Mouse (Mus musculus) T-helper 2 cell (primary cell): Measurements from ENCODE around the gene Slc8a3.

Experiments
- in situ Hi-C: fragments of 300-600 bp; cut with MboI, MseI; formaldehyde crosslinking; loops from one replicate; pipeline ENCODE4 v1.15.1; 2025; ENCODE audit warnings: high pct_unique_total_duplicates

Gene Slc8a3

DNA sequence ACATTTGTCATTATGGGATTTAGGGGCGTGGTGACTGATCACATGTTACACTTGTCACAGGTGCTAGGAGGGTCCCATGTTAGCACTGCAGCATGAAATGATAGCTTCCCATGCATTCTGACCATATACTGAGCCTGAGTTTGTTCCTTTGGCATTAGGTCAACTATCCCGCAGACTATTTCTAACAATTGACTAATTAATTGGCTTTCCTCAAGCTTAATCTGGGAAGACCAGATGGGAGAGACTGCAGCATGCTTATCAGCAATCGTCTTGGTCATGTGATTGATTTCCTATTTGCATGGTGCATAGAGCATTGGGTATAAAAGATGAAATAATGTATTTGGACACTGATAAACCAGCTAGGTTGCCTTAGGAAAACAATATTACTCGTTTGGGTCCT is 91.9 kb downstream of the Slc8a3 start:
- in situ Hi-C loops = no loop called here

DNA sequence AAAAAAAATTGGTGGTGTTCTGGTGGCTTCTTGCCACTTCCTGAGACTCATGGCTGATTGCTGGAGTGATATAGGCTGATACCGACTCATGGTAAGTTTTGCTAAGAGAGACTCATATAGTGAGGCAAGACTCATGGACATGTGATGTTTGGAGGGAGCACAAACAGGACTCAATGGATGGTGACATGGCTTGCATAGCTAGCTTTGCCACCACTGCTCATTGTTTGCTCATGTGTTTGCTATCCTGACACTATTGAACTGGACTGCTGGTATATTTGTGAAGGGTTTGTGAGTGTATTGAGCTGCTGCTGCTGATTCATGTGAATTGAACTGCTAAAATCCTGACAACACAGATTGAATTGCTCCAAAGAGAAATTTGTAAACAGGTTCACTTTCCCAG is 95.8 kb downstream of the Slc8a3 start:
- in situ Hi-C loops = no loop called here

DNA sequence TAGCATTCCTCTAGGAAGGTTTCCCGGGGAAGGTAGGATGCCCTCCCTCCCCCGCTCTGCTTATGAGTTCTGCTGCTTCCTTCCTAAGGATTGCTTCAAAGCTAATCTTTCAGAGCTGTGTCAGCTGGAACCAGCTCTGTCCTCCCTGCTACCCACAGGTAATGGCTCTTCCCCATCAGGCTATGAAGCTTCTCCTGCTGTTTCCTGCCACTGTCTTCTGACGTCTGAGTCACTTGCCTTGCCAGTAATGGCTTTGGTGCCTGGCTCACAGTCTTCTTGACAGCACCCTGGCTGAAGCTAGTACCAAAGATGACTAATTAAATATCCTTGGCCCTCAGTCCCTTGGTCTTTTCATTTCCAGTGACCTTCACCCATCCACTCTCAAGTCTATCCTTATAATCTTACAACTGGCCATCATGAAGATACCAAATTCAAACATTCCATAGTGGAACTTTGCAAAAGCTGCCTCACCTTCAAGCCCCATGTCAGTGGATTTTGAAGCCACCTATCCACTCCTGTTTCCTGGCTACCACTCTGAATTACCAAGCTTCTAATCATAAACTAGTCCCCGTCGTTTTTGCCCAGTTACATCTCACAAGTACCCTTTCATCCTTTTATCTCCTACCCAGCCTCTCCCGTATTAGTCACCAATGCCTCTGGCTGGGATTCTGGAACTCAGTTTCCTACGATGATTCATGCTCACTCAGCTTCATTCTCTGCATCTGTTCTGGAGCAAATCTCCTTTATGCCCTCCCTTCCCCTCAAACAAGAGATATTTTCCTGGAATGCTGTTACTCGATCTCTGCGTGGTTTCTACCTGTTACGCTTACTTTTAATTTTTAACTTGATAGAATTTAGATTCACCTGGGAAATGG is 97.3 kb downstream of the Slc8a3 start:
- in situ Hi-C loops = no loop called here

DNA sequence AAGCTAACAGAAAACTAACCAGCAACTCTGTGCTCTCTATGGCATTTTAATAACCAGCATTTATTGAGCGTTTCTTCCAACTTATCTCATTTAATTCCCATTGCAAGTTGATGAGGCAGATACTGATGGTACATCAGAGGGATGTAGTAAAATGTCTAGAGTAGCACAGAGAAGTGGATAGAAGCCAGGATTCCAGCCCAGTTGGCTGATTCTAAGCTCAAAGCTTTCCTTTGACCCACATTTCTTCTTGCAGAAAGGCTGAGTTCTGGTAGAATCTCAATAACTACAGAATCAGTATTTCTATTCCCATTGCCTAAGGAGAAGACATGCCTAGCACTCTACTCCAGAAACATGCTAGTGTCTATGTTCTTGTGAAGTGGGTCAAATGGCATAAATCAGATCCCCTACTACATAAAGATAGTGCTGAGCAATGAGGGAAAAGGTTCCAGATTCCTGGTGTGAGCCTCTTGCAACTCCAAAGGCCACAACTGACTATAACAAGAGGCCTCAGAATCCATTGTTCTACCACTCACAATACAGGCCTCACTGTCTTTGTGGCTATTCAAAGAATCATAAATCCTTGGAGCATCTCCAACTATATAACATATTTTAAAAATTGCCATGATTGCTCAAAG is 99.1 kb downstream of the Slc8a3 start:
- in situ Hi-C loops = no loop called here

DNA sequence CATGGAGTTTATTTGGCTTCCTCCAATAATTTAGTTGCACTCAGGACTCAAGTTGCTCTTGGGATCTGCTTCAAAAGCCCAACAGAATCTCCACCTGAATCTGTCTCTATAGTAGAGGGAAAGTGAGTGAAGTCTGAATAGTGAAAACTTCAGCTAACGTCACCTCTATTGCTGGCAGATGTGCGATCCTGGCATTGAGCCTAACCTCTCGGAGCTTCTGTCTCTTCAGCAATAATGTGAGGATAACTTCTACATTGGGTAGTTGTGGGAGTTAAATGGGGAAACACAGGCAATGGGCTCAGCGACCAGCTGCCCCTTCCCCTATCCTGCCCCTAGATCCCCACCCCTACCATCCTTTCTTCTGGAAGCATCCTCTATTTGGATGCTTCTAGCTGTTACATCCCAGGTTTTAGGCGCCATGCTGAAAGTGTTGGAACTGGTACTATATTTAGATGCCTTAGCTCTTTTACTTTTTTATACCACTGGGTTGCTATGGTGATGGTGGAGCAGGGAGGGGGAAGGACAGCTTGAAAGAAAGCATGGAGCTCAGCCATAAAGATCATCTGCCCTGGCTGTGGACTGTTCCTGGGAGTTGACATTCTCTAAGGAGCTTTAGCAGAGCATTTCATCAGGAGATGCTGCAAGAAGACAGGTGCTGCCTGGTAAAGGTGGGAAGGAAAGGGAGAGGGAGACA is 105.1 kb downstream of the Slc8a3 start:
- in situ Hi-C loops = no loop called here

DNA sequence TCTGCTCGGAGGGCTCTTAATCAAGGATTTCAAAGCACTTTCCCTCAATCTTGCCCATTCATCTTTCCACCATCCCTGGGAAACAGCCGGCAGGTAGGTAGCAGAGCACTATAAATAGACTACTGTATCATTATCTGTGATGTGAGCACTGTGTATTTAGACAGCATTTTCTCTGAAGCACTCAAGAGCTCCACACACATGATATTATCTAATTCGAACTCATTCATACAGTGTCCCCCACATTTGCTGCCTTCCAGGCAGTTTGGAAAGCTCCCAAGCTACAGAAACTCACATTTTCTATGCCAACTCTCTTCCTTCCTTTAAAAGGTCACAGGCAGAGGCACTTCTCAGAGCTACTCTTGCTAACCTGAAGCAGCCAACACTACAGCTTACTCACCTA is 106.4 kb downstream of the Slc8a3 start:
- in situ Hi-C loops = no loop called here

DNA sequence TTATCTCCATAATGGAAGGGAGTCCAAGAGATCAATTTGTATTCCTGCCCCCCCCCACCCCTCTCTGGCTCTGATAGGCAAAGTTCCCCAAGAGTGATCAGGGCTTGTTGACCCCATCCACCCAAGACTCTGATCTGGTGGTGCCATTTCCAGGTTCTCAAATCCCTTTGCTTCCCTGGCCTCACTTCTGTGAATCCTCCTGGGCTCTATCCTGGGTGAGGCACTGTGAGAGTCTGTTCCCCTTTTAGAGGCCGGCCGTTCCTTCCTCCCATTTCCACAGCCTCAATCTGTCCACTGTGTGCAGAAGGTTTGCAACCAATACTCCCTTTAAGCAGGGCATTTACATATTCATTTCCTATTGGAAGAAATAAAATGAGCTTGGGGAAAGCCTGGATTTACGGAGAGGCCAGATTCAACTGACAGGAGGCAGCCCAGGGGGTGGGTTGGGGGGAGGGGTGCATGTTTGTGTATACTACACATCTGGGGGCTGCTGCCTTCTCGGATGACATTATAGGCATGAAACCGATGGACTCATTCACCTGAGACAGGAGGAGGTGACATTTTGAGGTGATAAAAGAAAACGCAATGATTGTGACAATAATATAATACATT is 106.9 kb downstream of the Slc8a3 start:
- in situ Hi-C loops = no loop called here

DNA sequence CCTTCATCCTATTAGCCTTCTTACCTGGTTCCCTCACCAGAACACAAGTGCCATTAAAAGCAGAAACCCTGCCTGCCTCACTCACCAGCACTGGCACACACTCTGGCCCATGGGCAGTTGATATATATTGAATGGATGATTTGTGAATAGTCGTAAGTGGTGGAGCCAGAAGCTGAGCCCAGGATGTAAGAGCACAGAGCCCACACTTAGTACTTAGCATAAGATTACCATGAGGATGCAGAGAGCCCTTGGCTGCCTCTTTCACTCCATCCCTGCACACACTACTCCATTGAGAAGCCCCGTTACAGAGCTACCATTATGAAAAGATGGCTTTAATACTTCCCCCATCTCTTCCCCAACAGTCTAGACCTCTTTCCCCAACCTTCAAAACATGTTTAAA is 108.1 kb downstream of the Slc8a3 start:
- in situ Hi-C loops = no loop called here

DNA sequence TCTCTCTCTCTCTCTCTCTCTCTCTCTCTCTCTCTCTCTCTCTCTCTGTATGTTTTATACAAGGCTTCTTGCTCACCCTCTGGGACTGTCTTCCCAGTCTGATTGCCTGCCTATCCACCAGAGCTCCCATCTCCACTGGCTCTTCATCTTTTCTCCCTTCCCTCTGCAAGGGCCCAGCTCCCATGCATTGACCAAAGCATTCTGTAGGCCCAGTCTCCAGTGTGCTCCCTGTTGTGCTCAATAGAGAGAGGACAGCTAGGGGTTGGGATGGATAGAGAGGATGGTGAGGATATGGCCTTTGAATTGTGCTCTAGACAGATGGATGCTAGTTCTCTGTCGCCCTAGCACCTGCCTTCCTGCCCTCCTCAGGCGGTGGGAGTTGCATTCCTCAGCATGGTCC is 109.7 kb downstream of the Slc8a3 start:
- in situ Hi-C loops = no loop called here

DNA sequence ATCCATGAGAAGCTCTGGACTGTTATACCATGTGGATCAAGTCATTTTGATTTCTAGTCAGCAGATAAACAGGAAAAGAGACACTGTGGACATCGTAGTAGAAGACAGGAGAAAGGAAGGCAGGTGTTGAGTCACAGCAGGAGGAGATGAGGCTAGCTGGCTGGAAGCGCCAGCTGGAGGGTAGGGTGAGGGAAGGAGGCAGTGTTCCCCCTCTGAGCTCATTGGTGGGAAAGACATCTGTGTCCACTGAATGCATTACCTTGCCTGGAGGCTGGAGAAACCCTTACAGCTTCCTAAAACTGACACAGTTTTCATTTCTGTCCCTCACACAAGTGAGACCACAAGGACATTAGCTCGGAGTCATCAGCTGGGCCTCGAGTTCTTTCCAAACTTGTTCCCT is 113.6 kb downstream of the Slc8a3 start:
- in situ Hi-C loops = no loop called here

DNA sequence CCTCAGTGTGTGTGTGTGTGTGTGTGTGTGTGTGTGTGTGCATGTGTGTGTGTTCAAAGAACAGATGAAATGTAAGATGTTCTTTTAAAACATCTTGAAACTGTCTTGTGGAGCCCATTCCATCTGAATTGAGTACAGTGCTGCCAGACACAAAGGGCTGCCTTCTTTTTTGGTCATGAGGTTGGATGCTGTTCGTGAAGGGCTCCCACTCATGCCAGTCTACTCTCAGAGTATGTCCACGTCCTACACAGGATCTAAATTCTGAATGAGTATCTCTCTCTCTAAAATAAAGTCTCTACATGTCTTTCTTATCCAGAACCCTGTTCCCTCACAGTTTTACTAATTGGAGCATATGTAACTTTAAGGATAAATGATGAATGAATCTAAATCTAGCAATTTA is 124.4 kb downstream of the Slc8a3 start:
- in situ Hi-C loops = no loop called here

DNA sequence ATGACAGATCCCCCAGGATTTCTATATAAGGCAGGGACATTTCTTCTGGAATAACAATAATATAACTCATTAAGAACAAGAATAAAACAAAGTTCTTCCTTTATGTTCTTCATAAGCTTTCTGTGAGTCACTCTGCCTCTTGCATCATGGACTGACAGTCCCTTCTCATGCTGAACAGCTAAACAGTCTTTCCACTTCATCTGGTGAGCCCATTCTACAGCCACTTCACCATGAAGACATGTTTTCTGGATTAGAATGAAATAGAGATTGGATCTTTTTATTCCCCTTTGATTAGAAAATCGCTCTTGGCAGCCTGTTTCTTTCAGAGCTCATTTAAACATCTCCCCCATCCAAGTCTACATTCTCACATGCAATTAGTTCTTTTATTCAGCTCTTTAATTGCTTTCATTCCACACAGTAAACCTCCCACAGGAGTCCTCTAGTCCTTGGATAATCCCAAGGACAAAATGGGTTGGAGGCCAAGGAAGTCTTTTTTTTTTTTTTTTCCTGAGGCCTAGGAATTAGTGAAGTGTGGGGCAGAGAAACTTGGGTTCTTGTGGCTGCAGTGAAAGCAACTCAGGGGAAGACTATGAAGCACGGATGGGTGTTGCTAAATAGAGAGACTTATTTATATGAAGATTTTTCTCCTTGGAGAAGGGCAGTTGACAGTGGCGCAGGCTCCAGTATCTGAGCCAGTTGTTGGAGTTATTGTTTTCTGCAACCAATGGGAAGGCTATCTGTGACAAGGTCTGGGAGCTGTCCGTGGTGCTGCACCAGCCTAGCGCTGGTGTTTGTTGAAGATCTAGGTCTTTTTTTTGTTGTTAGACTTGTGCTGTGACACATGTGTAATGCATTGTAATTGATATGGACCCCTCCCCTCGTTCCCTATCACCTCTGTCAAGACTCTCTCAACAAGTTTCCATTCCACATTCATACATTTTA is 127.1 kb downstream of the Slc8a3 start:
- in situ Hi-C loops = no loop called here

DNA sequence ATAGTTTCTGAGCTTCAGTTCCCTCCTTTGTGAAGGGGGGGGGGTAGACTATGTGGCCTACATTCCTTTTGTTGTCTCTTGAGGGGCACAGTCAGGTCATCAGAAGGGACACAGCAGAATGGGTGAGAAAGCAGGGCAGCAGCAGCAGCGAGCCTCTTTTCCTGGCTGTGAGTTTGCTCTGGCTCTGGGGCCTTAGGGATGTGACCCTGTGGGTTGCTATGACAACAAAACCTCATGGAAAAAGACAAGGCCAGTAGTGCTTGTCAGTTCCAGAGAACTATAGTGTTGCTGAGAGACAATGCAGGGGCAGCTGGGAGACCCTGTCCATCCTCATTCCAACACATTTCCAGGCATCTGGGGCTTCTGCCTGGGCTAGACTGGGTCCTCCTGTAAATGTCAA is 129.8 kb downstream of the Slc8a3 start:
- in situ Hi-C loops = no loop called here

DNA sequence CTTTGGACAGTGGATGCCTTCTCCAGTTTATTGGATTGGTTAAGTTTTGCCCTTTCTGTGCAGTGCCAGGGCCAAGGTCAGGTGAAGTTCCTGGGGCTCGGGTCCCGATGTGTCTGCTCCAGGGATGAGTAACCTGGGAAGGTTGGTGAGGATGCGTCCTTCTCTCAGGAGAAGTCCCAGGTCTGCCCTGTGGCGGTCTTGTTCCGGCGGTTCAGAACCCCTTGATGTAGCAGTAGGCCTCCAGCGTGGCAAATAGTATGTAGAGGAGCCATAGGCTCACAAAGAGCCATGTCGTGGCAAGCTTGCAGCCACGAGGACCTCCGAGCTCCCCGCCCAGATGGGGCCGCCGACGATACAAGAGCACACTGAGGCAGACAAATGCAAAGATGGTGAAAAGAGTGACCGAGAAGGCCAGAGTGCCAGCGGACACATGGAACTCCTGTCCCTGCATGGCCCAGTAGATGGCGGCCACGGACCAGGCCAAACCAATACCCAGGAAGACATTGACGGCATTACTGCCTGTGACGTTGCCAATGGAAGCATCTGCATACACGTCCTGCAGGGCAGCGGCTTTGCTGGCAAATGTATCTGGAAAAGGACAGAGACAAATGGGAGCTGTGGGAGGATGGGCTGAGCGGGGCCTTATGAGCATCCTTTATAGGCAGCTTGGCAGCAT is 133.6 kb downstream of the Slc8a3 start:
- in situ Hi-C loops = loop anchor here (10.0 kb wide), 1 partner anchor 425 kb away; no protein-coding TSS in a partner anchor

DNA sequence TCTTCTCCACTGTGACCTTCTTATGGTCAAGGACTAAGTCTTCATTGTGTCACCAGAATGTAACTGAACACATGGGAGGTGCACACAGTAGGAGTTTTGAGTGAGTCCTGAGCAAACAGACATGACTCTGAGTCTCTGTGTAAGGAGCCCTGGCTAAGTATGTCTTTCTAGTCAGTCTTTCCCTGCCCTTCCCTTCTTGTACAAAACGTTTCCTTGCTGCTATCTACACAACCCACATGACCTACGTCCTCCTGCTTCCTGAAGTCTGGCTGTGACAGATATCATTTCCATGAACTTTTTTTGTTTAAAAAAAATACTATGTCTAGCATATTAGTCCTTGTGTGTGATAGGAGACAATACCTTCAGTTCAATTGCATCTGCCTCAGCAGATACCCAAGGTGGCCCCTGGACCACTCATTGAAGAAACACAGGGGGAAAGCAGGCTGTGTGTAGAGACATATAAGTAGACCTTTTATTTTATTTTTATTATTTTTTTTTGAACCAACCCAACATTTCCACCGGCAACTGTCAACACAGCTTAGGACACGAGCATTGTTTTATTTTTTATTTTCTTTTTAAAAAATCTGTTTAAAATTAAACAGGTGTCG is 135.4 kb downstream of the Slc8a3 start:
- in situ Hi-C loops = loop anchor here (10.0 kb wide), 1 partner anchor 427 kb away; no protein-coding TSS in a partner anchor

DNA sequence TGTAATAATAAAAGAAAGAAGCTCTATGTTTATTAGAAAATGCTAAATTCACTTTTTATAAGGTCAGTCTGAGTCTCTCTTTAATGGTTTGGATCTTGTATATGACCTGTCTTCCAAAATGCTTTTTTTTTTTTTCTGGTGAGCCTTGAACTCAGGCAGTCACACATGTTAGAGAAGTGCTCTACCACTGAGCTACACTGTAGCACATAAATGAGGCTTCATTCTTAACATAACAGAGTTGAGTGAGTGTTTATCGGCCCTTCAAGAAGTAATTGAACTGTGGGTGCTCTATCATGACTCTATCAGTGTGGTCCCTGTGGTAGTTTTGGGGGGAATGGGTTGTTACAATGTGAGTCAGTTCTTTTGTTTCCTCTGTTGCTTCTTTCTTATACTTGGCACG is 139.0 kb downstream of the Slc8a3 start:
- in situ Hi-C loops = loop anchor here (10.0 kb wide), 1 partner anchor 431 kb away; no protein-coding TSS in a partner anchor

DNA sequence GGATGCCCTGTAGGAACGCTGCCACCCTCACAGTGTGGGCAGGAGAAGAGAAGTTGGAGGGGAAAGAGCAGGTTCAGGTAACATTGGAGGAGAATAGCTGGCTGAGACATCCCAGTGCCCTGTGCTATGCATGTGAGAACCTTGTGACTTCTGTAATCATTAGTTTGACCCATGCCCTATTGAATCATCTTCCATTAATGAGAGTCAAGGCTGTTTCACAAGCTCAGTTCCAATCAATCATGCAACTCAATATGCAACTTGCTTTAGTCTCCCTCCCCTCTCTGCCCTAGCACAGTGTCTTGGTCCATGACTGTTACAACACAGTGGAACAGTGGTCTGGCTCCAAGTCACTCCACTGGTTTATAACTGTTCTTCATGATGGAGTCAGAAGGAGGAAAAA is 143.3 kb downstream of the Slc8a3 start:
- in situ Hi-C loops = loop anchor here (10.0 kb wide), 1 partner anchor 435 kb away; no protein-coding TSS in a partner anchor

DNA sequence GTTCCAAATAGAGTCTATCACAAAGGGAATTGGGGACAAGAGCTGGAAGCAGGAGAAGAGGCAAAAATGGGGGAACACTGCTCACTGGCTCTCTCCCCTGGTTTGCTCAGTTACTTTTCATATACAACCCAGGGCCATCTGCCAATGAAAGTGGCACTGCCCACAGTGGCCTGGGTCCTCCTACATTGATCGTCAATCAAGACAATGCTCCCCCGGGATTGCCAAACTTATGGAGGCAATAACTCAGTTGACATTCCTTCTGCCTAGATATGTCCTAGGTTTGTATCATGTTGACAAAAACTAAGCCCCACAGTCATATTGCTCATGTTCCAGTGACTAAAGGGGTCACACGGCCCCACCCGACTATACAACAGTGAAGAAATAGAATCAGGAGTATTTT is 144.0 kb downstream of the Slc8a3 start:
- in situ Hi-C loops = no loop called here

DNA sequence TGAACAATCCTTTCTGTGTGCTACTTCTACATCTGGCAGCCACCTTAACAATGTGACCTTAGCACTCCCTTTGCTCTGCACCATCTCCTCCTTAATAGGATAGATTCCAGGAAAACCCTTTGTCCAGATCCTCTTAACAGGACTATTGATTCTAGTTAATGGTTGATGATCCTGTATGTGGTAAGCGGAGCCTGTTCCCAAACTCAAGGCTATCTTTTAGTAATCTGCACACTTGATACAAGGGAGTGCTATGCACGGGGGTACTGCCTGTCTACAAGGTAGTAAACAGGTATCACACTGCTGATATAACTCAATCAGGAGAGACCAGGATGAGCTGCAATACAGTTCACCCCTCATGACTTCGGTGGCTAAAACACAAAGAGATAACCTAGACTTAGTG is 144.6 kb downstream of the Slc8a3 start:
- in situ Hi-C loops = no loop called here

DNA sequence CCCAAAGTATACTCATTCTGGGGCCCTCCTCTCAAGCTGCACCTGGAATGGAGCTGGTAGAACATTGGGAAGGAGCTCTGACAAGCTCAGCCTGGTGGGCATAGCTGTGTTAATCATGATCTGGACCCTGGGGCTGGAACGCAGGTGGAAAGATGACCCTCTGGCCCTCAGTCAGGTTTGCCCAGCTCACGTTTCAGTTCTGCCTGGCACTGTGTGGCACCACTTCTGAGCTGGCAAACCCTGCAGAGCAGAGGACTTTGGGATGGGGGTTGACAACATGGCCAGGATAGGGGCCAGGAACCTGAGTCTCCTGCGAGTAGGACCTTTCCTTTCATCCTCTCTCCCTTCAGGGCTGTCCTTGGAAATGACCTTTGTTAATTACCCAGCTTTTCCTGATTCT is 146.3 kb downstream of the Slc8a3 start:
- in situ Hi-C loops = no loop called here
